Mouse (Mus musculus) ES-Bruce4 (cell line): ENCODE data around the gene Spi1. TPM values are rescaled to one million over a fixed set of nuclear protein-coding genes. Genes with fewer than 3 reads are reported as not detected.
"Not testable (repeated sequence)": the region's sequence is repeated elsewhere in the genome, so short reads cannot be mapped to it uniquely, and the experiment has no call there.

Experiments used
- H3K27ac ChIP-seq: 2 replicates; pipeline ENCODE4 v1.5.1; 2012; ENCODE audit warnings: low read length, inconsistent platforms; ENCODE audit not compliant: insufficient read depth
- H3K27me3 ChIP-seq: 2 replicates; pipeline ENCODE4 v1.6.1; 2012; ENCODE audit warnings: mild to moderate bottlenecking, low read length, inconsistent platforms; ENCODE audit not compliant: control insufficient read depth, poor library complexity, insufficient read depth, severe bottlenecking
- H3K36me3 ChIP-seq: 2 replicates; pipeline ENCODE4 v1.6.1; 2012; ENCODE audit warnings: inconsistent platforms, mild to moderate bottlenecking, low read length, moderate library complexity; ENCODE audit not compliant: control insufficient read depth, poor library complexity, insufficient read depth, severe bottlenecking
- H3K4me1 ChIP-seq: one replicate; pipeline ENCODE4 v1.8.1; 2011; ENCODE audit warnings: low read length; ENCODE audit not compliant: control insufficient read depth, insufficient read depth
- H3K4me3 ChIP-seq: 2 replicates; pipeline ENCODE4 v1.5.1; 2011; ENCODE audit warnings: low read depth, mild to moderate bottlenecking, low read length
- H3K9ac ChIP-seq: 2 replicates; pipeline ENCODE4 v1.6.1; 2012; ENCODE audit warnings: low read depth, mild to moderate bottlenecking, inconsistent platforms; ENCODE audit not compliant: poor library complexity, severe bottlenecking
- H3K9me3 ChIP-seq: replicated peaks from 2 replicates; pipeline ENCODE4 v1.6.1; 2012; ENCODE audit warnings: mild to moderate bottlenecking, low read length, inconsistent platforms; ENCODE audit not compliant: control insufficient read depth, poor library complexity, insufficient read depth, severe bottlenecking
- CTCF ChIP-seq: IDR thresholded peaks from one replicate; pipeline ENCODE4 v1.8.1; 2011; ENCODE audit warnings: low read depth, low read length
- EP300 ChIP-seq: IDR thresholded peaks from 2 replicates; pipeline ENCODE4 v1.6.1; 2011; ENCODE audit warnings: low read depth, low read length; ENCODE audit not compliant: insufficient read depth
- POLR2A ChIP-seq: IDR thresholded peaks from one replicate; pipeline ENCODE4 v1.8.1; 2011; ENCODE audit warnings: low read length; ENCODE audit not compliant: insufficient read depth
- polyA plus RNA-seq: library from polyadenylated mRNA; stranded (reverse); fragments of >200 nt; gene quantifications from 2 replicates; pipeline ENCODE4 v1.2.4, GENCODE M21; 2011; ENCODE audit warnings: low read depth; ENCODE audit not compliant: missing spikeins, insufficient read depth, insufficient read length

Gene Spi1
- polyA plus RNA-seq, 1 experiment: not detected

DNA sequence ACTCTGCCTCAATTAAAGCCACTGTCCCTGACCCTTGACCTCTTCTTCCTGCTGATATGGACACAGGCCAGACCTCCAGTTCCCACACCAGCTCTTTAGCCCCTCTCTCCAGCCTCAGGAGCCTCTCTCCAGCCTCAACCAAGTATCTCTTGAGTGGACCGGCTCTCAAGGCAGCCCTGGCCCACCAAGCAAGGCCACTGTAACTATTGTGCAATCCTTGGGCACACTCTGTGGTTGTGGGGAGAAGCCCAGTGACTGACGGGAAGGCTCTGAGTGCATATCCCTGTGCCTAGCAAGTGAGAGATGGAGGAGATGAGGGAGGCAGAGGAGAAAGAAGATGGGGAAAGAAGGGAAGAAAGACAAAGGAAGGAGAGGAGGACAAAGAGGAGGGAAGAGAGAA, 16.0 kb downstream of the Spi1 start:
- Histone ChIP-seq H3K9ac (no peak overlapping the region), H3K27ac (no peak overlapping the region), H3K9me3 (no peaks in the 10 kb centered on the region), H3K4me1 (no peaks in the 10 kb centered on the region), H3K27me3 (no peaks in the 10 kb centered on the region), H3K4me3 (no peak overlapping the region), H3K36me3 (no peaks in the 10 kb centered on the region)
- TF ChIP-seq CTCF: no peak
- TF ChIP-seq POLR2A: no peak
- no peak for TF ChIP-seq EP300

DNA sequence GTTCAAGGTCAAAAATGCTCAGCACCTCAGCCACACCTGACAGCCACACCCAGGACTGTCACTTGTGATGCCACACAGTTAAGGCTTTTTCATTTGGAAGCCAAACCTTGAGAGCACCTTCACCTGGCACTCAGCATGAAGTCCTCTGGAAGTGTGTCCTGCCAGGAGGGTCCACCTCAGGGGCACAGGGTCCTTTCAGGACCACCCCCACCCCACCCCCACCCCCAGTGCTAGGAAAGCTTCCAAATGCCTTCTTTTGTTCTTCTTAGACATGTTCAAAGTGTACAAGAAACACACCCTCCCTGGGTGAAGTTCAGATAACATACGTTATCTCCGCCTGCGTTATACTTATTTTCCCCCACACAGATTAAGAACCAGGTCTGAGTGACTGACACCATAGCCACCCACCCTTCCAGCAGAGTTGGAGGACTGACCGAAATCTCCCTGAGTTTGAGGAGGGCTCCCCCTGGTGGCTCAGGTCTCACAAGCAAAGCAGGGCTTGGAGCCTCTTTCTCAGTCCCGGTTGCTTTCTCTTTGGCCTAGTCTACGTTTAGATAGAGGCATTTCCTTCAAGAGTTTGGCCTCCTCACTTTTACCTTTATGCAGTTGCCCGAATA, 19.0 kb downstream of the Spi1 start:
- H3K9me3 ChIP-seq: no peaks in the 10 kb centered on the region
- no peak overlapping the region for H3K9ac ChIP-seq
- no peaks in the 10 kb centered on the region for H3K36me3 ChIP-seq
- H3K4me3 ChIP-seq: no peak overlapping the region
- no peaks in the 10 kb centered on the region for H3K27me3 ChIP-seq
- H3K4me1 ChIP-seq: no peaks in the 10 kb centered on the region
- TF ChIP-seq POLR2A (no peak), EP300 (no peak), CTCF (peak; percentile 90)
- no peak overlapping the region for H3K27ac ChIP-seq

DNA sequence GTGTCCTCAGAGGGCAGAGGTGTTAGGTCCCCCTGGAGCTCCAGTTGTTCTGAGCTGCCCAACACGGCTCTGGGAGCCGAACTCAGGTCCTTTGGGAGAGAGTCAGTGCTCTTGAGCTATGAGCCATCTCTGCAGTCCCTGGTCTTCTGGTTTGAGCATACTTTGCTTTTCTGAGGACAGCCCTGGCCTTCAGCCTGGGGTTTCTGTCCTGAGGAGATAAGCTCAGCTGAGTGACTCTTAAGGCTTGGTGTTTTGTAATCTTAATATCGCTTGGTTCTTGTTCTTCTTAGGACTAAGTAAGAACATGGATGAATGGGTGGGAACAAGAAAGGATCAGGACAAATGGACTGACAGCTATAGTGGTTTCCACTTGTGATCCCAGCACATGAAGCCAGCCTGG, 26.0 kb downstream of the Spi1 start:
- no peaks in the 10 kb centered on the region for H3K4me1 ChIP-seq
- H3K27me3 ChIP-seq: no peaks in the 10 kb centered on the region
- no peak for TF ChIP-seq POLR2A
- TF ChIP-seq EP300: no peak
- TF ChIP-seq CTCF: no peak
- H3K9ac ChIP-seq: no peak overlapping the region
- no peak overlapping the region for H3K27ac ChIP-seq
- H3K36me3 ChIP-seq: no peaks in the 10 kb centered on the region
- H3K4me3 ChIP-seq: no peak overlapping the region
- H3K9me3 ChIP-seq: no peaks in the 10 kb centered on the region

DNA sequence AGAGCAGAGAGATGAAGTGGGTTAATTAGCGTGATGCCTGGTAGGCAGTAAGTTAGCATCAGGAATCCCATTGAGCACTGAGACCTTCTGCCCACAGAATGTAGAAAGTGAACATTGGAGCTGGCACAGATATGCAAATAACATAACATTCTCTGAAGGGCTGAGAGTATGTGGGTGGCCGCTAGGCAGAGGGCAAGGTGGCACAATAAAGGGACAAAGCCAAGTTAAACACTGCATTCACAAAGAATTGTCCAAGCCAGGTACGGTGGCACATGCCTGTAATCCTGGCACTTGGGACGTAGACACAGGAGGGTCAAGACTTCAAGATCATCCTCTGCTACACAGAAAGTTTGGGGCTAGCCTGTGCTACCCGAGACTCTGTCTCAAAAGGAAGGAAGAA, 27.1 kb downstream of the Spi1 start:
- H3K9me3 ChIP-seq: no peaks in the 10 kb centered on the region
- H3K4me1 ChIP-seq: no peaks in the 10 kb centered on the region
- no peak overlapping the region for H3K27ac ChIP-seq
- no peak overlapping the region for H3K4me3 ChIP-seq
- H3K36me3 ChIP-seq: no peaks in the 10 kb centered on the region
- H3K9ac ChIP-seq: no peak overlapping the region
- TF ChIP-seq EP300: no peak
- no peak for TF ChIP-seq CTCF
- TF ChIP-seq POLR2A: no peak
- H3K27me3 ChIP-seq: no peaks in the 10 kb centered on the region

DNA sequence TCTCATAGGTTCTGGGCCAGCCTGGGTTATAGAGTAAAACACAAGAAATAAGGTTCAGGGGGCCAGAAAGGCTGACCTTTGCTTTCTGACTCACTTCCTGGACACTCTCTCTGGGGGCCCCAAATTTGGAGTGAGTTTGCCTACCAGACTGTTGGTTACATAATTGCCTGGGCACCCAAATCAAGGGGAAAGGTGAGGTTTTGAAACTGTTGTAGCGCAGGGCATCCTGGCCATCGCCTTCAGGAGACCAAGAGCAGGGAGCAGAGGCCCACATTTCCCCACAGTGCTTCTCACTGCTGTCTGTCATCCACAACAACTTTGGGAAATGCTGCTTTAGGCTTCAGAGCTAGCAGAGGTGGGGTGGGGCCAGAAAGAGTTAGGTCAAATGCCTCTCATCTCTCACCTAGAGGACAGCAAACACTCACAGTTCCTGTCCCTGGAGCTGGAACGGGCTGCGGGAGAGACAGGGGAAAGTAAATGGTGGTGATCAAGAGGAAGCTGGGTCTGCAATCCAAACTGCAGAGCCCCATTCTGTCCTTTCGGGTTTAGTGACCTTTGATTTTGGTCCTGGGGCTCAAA, 27.7 kb downstream of the Spi1 start:
- H3K9ac ChIP-seq: no peak overlapping the region
- H3K27me3 ChIP-seq: no peaks in the 10 kb centered on the region
- TF ChIP-seq POLR2A: no peak
- no peak for TF ChIP-seq EP300
- no peak for TF ChIP-seq CTCF
- no peaks in the 10 kb centered on the region for H3K36me3 ChIP-seq
- H3K27ac ChIP-seq: no peak overlapping the region
- H3K4me1 ChIP-seq: no peaks in the 10 kb centered on the region
- H3K4me3 ChIP-seq: no peak overlapping the region
- H3K9me3 ChIP-seq: no peaks in the 10 kb centered on the region

DNA sequence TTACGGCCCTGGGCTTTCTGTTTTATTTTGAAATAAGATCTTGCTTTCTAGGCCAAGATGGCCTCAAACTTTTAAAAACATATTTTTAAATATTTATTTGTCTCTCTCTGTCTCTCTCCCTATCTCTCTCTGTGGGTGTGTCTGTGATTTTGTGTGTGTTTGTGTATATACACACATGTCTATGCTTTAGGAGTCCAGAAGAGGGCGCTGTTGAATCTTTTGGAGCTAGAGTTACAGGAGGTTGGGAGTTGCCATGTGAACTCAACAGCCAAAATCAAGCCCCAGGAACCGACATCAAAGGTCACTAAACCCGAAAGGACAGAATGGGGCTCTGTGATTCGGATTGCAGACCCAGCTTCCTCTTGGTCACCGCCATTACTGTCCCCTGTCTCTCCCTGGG, 28.2 kb downstream of the Spi1 start:
- no peak for TF ChIP-seq EP300
- TF ChIP-seq POLR2A: no peak
- no peak for TF ChIP-seq CTCF
- Histone ChIP-seq H3K36me3 (no peaks in the 10 kb centered on the region), H3K27me3 (no peaks in the 10 kb centered on the region), H3K4me1 (no peaks in the 10 kb centered on the region), H3K9ac (no peak overlapping the region), H3K4me3 (no peak overlapping the region), H3K9me3 (no peaks in the 10 kb centered on the region), H3K27ac (no peak overlapping the region)

DNA sequence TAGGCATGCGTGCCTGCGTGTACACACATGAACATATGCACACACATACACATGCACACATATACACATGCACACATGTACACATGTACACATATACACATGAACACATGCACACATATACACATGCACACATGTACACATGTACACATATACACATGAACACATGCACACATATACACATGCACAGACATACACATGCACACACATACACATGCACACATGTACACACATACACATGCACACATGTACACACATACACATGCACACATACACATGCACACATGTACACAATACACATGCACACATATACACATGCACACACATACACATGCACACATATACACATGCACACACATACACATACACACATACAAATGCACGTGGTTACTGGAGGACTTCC, 29.6 kb downstream of the Spi1 start:
- not testable (repeated sequence) for H3K4me1 ChIP-seq, H3K36me3 ChIP-seq, H3K9ac ChIP-seq, H3K4me3 ChIP-seq, H3K27ac ChIP-seq, H3K9me3 ChIP-seq, H3K27me3 ChIP-seq
